Mouse (Mus musculus): ENCODE data around the gene Mapk1ip1. TPM values are rescaled to one million over a fixed set of nuclear protein-coding genes. Genes with fewer than 3 reads are reported as not detected.
A peak's percentile ranks its signal among the peaks of the same experiment; 100 is the strongest.

Gene Mapk1ip1
- 10.5 and 11.7 TPM in 2 replicates for polyA plus RNA-seq (2015; fragmentation: Nextera tagmentation; extraction: Ambion mirVana)

GRCm38 (mm10) chr7:138845544-138846391 lies at the start of gene Mapk1ip1, which contains the start of gene Ppp2r2d:
Gene Mapk1ip1 (minus strand): TSS chr7:138846273.
Gene Ppp2r2d (plus strand): TSS chr7:138846079.
- Histone ChIP-seq H3K4me1 (replicated peaks; ENCODE audit: control insufficient read depth, insufficient read depth, low read length) (peaks cover 14% of the 10 kb centered on the region), H3K9me3 (ENCODE audit: control insufficient read depth) (no peaks in the 10 kb centered on the region), H3K4me3 (ENCODE audit: low read depth, low read length) (peak within 1 kb of the TSS; percentile 98), H3K9ac (ENCODE audit: low read depth, low read length) (peak within 1 kb of the TSS; percentile 96), H3K4me2 (replicated peaks; ENCODE audit: low read depth) (peak within 1 kb of the TSS; percentile 86), H3K36me3 (ENCODE audit: control insufficient read depth, insufficient read depth) (0 out of 2 replicates have a peak, but pooled peaks cover 10% of the 10 kb centered on the region), H3K27ac (ENCODE audit: low read depth, low read length) (peak within 1 kb of the TSS; percentile 98), H3K27me3 (replicated peaks; ENCODE audit: control insufficient read depth, insufficient read depth, low read length) (no peaks in the 10 kb centered on the region)
- peak; percentile 94 for ATAC-seq
- WGBS: under 1% methylated on average over 51 of the region's 51 CpGs
- TF ChIP-seq CTCF (IDR thresholded peaks at IDR 0.05; ENCODE audit: low read depth): peak; percentile 85

- TF ChIP-seq CTCF (IDR thresholded peaks at IDR 0.05; ENCODE audit: low read depth): no peak
- 89% methylated on average over 13 of the region's 13 CpGs for WGBS
- Histone ChIP-seq H3K36me3 (ENCODE audit: control insufficient read depth, insufficient read depth) (peaks cover 31% of the 10 kb centered on the region), H3K4me2 (replicated peaks; ENCODE audit: low read depth) (no peak overlapping the region), H3K27ac (ENCODE audit: low read depth, low read length) (no peak overlapping the region), H3K4me1 (replicated peaks; ENCODE audit: control insufficient read depth, insufficient read depth, low read length) (no peaks in the 10 kb centered on the region), H3K4me3 (ENCODE audit: low read depth, low read length) (no peak overlapping the region), H3K9ac (ENCODE audit: low read depth, low read length) (no peak overlapping the region), H3K9me3 (ENCODE audit: control insufficient read depth) (no peaks in the 10 kb centered on the region), H3K27me3 (replicated peaks; ENCODE audit: control insufficient read depth, insufficient read depth, low read length) (no peaks in the 10 kb centered on the region)
- no peak for ATAC-seq
These were observed 39.6 kb upstream of the Mapk1ip1 start for GRCm38 (mm10) chr7:138885365-138886289.

- Histone ChIP-seq H3K4me2 (replicated peaks; ENCODE audit: low read depth) (no peak overlapping the region), H3K36me3 (ENCODE audit: control insufficient read depth, insufficient read depth) (peaks cover 48% of the 10 kb centered on the region), H3K27ac (ENCODE audit: low read depth, low read length) (no peak overlapping the region), H3K4me1 (replicated peaks; ENCODE audit: control insufficient read depth, insufficient read depth, low read length) (no peaks in the 10 kb centered on the region), H3K9me3 (ENCODE audit: control insufficient read depth) (no peaks in the 10 kb centered on the region), H3K4me3 (ENCODE audit: low read depth, low read length) (no peak overlapping the region), H3K27me3 (replicated peaks; ENCODE audit: control insufficient read depth, insufficient read depth, low read length) (no peaks in the 10 kb centered on the region), H3K9ac (ENCODE audit: low read depth, low read length) (no peak overlapping the region)
- no peak for ATAC-seq
- TF ChIP-seq CTCF (IDR thresholded peaks at IDR 0.05; ENCODE audit: low read depth): no peak
- 90% methylated on average over 3 of the region's 3 CpGs for WGBS
These were observed 37.7 kb upstream of the Mapk1ip1 start for GRCm38 (mm10) chr7:138883724-138884123.

GRCm38 (mm10) chr7:138875031-138875430 lies 29.0 kb upstream of the Mapk1ip1 start:
- WGBS: 77% methylated on average over 3 of the region's 3 CpGs
- Histone ChIP-seq H3K4me3 (ENCODE audit: low read depth, low read length) (no peak overlapping the region), H3K4me2 (replicated peaks; ENCODE audit: low read depth) (no peak overlapping the region), H3K36me3 (ENCODE audit: control insufficient read depth, insufficient read depth) (peaks cover 68% of the 10 kb centered on the region), H3K27ac (ENCODE audit: low read depth, low read length) (no peak overlapping the region), H3K9me3 (ENCODE audit: control insufficient read depth) (no peaks in the 10 kb centered on the region), H3K9ac (ENCODE audit: low read depth, low read length) (no peak overlapping the region), H3K27me3 (replicated peaks; ENCODE audit: control insufficient read depth, insufficient read depth, low read length) (no peaks in the 10 kb centered on the region), H3K4me1 (replicated peaks; ENCODE audit: control insufficient read depth, insufficient read depth, low read length) (no peaks in the 10 kb centered on the region)
- no peak for TF ChIP-seq CTCF (IDR thresholded peaks at IDR 0.05; ENCODE audit: low read depth)
- no peak for ATAC-seq

- TF ChIP-seq CTCF (IDR thresholded peaks at IDR 0.05; ENCODE audit: low read depth): no peak
- Histone ChIP-seq H3K9ac (ENCODE audit: low read depth, low read length) (no peak overlapping the region), H3K27me3 (replicated peaks; ENCODE audit: control insufficient read depth, insufficient read depth, low read length) (no peaks in the 10 kb centered on the region), H3K27ac (ENCODE audit: low read depth, low read length) (no peak overlapping the region; the same call in 1 of the 2 replicates), H3K4me3 (ENCODE audit: low read depth, low read length) (no peak overlapping the region), H3K9me3 (ENCODE audit: control insufficient read depth) (no peaks in the 10 kb centered on the region), H3K36me3 (ENCODE audit: control insufficient read depth, insufficient read depth) (peaks cover 66% of the 10 kb centered on the region), H3K4me1 (replicated peaks; ENCODE audit: control insufficient read depth, insufficient read depth, low read length) (no peaks in the 10 kb centered on the region), H3K4me2 (replicated peaks; ENCODE audit: low read depth) (no peak overlapping the region)
- WGBS: 56% methylated on average over 3 of the region's 3 CpGs
- no peak for ATAC-seq
These were observed 26.9 kb upstream of the Mapk1ip1 start for GRCm38 (mm10) chr7:138872956-138873355.

- Histone ChIP-seq H3K9me3 (ENCODE audit: control insufficient read depth) (no peaks in the 10 kb centered on the region), H3K4me3 (ENCODE audit: low read depth, low read length) (no peak overlapping the region), H3K4me1 (replicated peaks; ENCODE audit: control insufficient read depth, insufficient read depth, low read length) (no peaks in the 10 kb centered on the region), H3K9ac (ENCODE audit: low read depth, low read length) (no peak overlapping the region), H3K27me3 (replicated peaks; ENCODE audit: control insufficient read depth, insufficient read depth, low read length) (no peaks in the 10 kb centered on the region), H3K4me2 (replicated peaks; ENCODE audit: low read depth) (no peak overlapping the region), H3K27ac (ENCODE audit: low read depth, low read length) (no peak overlapping the region), H3K36me3 (ENCODE audit: control insufficient read depth, insufficient read depth) (peaks cover 22% of the 10 kb centered on the region)
- no peak for ATAC-seq
- WGBS: 81% methylated on average over 4 of the region's 4 CpGs
- no peak for TF ChIP-seq CTCF (IDR thresholded peaks at IDR 0.05; ENCODE audit: low read depth)
These were observed 22.2 kb upstream of the Mapk1ip1 start for GRCm38 (mm10) chr7:138868316-138868715.
